Mouse (Mus musculus) CH12.LX (cell line): ENCODE data around the gene Kirrel3.

ENCODE experiments used
- NRF1 ChIP-seq: IDR thresholded peaks from 2 replicates; pipeline ENCODE4 v1.6.1; 2014; ENCODE audit warnings: low read depth, mild to moderate bottlenecking, inconsistent platforms, low read length, improper control_type of control experiment, moderate library complexity
- SIN3A ChIP-seq: IDR thresholded peaks from 2 replicates; pipeline ENCODE4 v1.6.1; 2012; ENCODE audit warnings: low read length, improper control_type of control experiment, inconsistent platforms

- TF ChIP-seq NRF1 (no peak), SIN3A (no peak)
These were observed 541.2 kb downstream of the Kirrel3 start for GRCm38 (mm10) chr9:35026897-35027311.
